ENCODE assay signal across 21 mouse cellular contexts in genomic region chr13:82912859-82913258, GRCm38 (mm10).
"Had no signal": no experiment of that assay in that cellular context is flagged by ENCODE, and none has a peak within 500 bp of the region (broad histone marks: within the 10 kb centered on the region; RNA-seq: fewer than 3 reads in every experiment).

No protein-coding gene starts in this region.

- H3K36me3 ChIP-seq: limb, embryonic 10.5 days; limb, embryonic 13.5 days; liver, embryonic 12.5 days; liver, embryonic 15.5 days; lung, embryonic 15.5 days; midbrain, embryonic 15.5 days; neural tube, embryonic 13.5 days had no signal

- H3K9me3 ChIP-seq: limb, embryonic 10.5 days; limb, embryonic 13.5 days; liver, embryonic 12.5 days; liver, embryonic 15.5 days; lung, embryonic 15.5 days; midbrain, embryonic 15.5 days; neural tube, embryonic 13.5 days had no signal

- H3K27ac ChIP-seq: kidney, postnatal 0 days; layer of hippocampus, adult 2 months; limb, embryonic 10.5 days; limb, embryonic 13.5 days; liver, embryonic 12.5 days; liver, embryonic 15.5 days; lung, embryonic 15.5 days; midbrain, embryonic 15.5 days; neural tube, embryonic 13.5 days; stomach, postnatal 0 days had no signal

- H3K27me3 ChIP-seq: limb, embryonic 13.5 days; liver, embryonic 12.5 days; liver, embryonic 15.5 days; lung, embryonic 15.5 days; midbrain, embryonic 15.5 days; neural tube, embryonic 13.5 days had no signal

- H3K4me3 ChIP-seq: layer of hippocampus, adult 2 months; limb, embryonic 10.5 days; limb, embryonic 13.5 days; liver, embryonic 12.5 days; liver, embryonic 15.5 days; lung, embryonic 15.5 days; midbrain, embryonic 15.5 days; neural tube, embryonic 13.5 days had no signal

- H3K4me1 ChIP-seq: limb, embryonic 10.5 days; limb, embryonic 13.5 days; liver, embryonic 12.5 days; liver, embryonic 15.5 days; lung, embryonic 15.5 days; midbrain, embryonic 15.5 days; neural tube, embryonic 13.5 days had no signal

- H3K4me2 ChIP-seq: limb, embryonic 13.5 days; liver, embryonic 12.5 days; liver, embryonic 15.5 days; lung, embryonic 15.5 days; midbrain, embryonic 11.5 days; midbrain, embryonic 15.5 days; neural tube, embryonic 13.5 days had no signal

- H3K9ac ChIP-seq: limb, embryonic 13.5 days; liver, embryonic 12.5 days; liver, embryonic 15.5 days; lung, embryonic 15.5 days; midbrain, embryonic 15.5 days; neural tube, embryonic 13.5 days had no signal

- ATAC-seq: intestine, postnatal 0 days; liver, embryonic 12.5 days; midbrain, embryonic 15.5 days had no signal

- DNase-seq: kidney, adult 2 months; kidney, postnatal 25 days; layer of hippocampus, adult 9-11 months; liver; lung, adult 18-20 months; lung, postnatal 10 days; lung, postnatal 36 days; right cerebral cortex, postnatal 25 days; thymus, postnatal 25 days had no signal
